Mouse (Mus musculus): ENCODE data around the gene Rpl35.
"Not testable (repeated sequence)": the region's sequence is repeated elsewhere in the genome, so short reads cannot be mapped to it uniquely, and the experiment has no call there.

The Rpl35 gene

GRCm38 (mm10) chr2:39005574-39006079 lies at the start of gene Rpl35:
Rpl35 (minus strand) TSS chr2:39005624.
- DNase-seq (ENCODE audit: low spot score): no peak

- no peak for DNase-seq (ENCODE audit: low spot score)
Observed at GRCm38 (mm10) chr2:39048515-39048914, 43.1 kb upstream of the Rpl35 start.

DNA sequence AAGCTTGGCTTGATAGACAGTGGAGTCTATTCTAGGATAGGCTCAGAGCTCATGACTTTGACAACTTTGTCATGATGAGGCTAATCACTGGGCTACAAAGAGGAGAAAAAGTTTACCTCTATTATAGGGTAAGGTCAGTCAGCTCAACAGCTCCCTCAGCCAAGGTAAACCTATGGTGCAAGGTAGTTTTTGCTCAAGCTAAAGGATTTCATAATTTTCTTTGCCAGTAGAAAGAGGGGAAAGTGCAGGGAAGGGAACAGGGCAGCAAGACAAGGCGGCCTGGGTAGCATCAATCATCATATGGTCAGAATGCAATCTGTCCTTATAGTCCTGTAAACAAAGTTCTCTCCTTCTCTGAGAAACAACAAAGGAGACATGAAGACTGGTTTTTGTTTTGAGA lies 34.8 kb upstream of the Rpl35 start:
- no peak for DNase-seq (ENCODE audit: low spot score)

DNA sequence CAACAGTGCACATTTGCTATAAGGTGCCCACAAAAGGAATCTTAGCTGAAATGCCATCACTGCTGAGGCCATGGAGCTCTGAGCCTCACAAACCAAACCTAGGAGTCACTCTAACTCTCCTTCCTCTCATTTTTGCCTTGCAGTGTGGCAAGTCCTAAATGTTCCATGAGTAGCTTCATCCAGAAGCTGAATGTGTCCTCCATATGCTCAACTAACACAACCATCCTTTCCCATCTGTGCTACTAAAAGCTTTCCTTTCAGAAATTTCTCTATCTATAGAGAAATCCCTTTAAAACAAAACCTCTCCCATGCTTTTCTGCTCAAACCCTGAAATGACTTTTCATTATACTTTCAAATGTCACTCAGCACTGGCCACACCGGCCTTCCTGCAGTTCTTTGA lies 26.2 kb upstream of the Rpl35 start:
- DNase-seq (ENCODE audit: low spot score): peak; percentile 40

- no peak for DNase-seq (ENCODE audit: low spot score)
Observed at GRCm38 (mm10) chr2:39020004-39020403, 14.6 kb upstream of the Rpl35 start.

- no peak for DNase-seq (ENCODE audit: low spot score)
Observed at GRCm38 (mm10) chr2:39016581-39016980, 11.2 kb upstream of the Rpl35 start.

- no peak for DNase-seq (ENCODE audit: low spot score)
Observed at GRCm38 (mm10) chr2:39012768-39013279, 7.4 kb upstream of the Rpl35 start.

- DNase-seq (ENCODE audit: low spot score): no peak
Observed at GRCm38 (mm10) chr2:39011971-39012370, 6.5 kb upstream of the Rpl35 start.

GRCm38 (mm10) chr2:39011264-39011663 lies 5.8 kb upstream of the Rpl35 start:
- DNase-seq (ENCODE audit: low spot score): no peak

DNA sequence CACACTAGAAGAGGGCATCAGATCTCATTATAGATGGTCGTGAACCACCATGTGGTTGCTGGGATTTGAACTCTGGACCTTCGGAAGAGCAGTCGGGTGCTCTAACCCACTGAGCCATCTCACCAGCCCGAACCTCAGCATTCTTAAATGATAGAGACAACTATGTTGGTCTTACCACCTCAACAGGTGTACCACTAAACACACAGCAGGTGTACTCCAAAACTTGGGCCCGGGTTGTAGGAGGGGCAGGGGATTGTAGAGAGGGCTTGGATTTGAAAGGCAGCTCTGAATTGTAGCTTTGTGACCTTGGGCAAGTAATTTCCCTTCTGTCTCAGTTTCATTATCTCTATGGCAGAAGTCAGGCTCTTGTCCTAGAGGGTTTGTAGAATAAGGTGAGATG lies 4.7 kb upstream of the Rpl35 start:
- DNase-seq (ENCODE audit: low spot score): not testable (repeated sequence)

- no peak for DNase-seq (ENCODE audit: low spot score)
Observed at GRCm38 (mm10) chr2:39008954-39009365, 3.5 kb upstream of the Rpl35 start.

- no peak for DNase-seq (ENCODE audit: low spot score)
Observed at GRCm38 (mm10) chr2:39008350-39008851, 3.0 kb upstream of the Rpl35 start.

- DNase-seq (ENCODE audit: low spot score): peak; percentile 76
Observed at GRCm38 (mm10) chr2:39007865-39008264, 2.4 kb upstream of the Rpl35 start.

- no peak for DNase-seq (ENCODE audit: low spot score)
Observed at GRCm38 (mm10) chr2:39006149-39006730, 816 bp upstream of the Rpl35 start.

DNA sequence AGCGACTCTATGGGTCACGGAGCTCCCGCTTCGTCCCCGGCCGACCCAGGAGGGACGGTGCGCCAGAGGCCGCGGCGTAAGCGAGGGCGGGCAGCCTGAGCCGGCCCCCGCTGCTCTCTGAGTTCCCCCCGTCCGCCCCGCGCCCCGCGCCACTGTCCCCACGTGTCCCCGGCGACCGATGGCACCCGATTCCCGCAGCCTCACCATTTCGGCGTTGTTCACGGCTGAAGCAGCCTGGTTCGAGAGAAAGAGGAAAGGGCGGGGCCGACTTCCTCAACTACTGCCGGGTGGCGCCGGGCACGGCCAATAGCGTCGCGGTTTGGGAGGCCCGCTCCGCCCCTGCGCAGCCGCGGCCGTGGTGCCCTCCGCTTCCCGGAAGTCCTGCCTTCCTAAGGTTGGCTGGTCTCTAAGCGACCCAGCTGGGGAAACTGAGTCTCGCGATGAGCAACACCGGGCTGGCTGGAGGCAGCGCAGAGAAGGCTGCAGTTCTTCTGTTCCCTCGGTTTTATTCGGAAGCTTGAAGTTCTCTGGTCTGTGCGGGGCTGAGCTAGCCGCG lies 466 bp downstream of the Rpl35 start, which contains the start of gene Arpc5l:
Arpc5l (plus strand) TSS at position 469 of the 556 bp plus-strand sequence.
- DNase-seq (ENCODE audit: low spot score): peak; percentile 64

- no peak for DNase-seq (ENCODE audit: low spot score)
Observed at GRCm38 (mm10) chr2:39004372-39004771, 1.1 kb downstream of the Rpl35 start.

DNA sequence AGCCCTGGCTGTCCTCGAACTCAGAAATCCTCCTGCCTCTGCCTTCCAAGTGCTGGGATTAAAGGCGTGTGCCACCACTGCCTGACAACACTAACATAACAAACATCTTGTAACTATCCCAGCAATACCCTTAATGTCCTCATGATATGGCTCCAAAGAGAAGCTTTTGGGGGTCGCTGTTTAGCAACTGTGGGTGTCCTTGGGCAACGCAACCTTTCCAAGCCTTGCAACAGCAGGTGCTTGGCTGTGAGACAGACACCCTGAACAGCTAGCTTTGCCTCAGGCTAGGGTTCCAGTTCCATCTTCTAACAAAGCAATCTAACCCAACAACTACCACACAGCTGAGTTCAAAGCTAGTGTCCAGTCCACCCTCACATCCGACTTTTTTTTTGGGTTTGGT lies 1.9 kb downstream of the Rpl35 start:
- no peak for DNase-seq (ENCODE audit: low spot score)

GRCm38 (mm10) chr2:39003106-39003505 lies 2.3 kb downstream of the Rpl35 start:
- DNase-seq (ENCODE audit: low spot score): no peak

DNA sequence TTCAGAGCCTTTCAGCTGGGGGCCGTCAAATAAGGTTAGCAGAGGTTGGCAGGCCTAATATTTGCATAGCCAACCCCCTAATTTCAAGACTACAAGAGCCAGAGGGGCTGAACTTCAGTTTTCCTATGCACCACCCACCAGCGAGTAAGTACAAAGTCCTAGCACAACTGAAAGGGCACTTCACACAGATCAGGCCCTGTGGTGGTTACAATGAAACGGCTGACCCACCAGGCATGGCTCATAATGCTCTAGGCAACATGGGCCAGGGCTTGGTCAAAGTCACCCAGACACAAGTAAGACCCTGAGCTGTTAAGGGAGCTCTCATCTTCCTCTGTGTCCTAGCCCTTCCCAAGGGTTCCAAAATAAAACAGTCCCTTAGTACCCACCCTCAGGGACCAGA lies 3.6 kb downstream of the Rpl35 start:
- no peak for DNase-seq (ENCODE audit: low spot score)

DNA sequence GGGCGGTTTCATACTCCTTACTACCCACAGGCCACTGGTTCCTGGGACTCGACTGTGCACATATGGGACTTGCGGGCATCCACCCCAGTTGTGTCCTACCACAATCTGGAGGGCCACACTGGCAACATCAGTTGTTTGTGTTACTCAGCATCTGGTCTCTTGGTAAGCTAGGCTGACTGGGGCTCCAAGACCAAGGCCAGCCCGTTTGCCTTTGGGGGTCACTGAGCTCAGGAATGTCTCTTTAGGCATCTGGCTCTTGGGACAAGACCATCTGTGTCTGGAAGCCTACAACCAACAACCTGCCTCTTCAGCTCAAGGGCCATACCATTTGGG lies 4.9 kb downstream of the Rpl35 start:
- DNase-seq (ENCODE audit: low spot score): no peak

- DNase-seq (ENCODE audit: low spot score): no peak
Observed at GRCm38 (mm10) chr2:38999910-39000586, 5.4 kb downstream of the Rpl35 start.

DNA sequence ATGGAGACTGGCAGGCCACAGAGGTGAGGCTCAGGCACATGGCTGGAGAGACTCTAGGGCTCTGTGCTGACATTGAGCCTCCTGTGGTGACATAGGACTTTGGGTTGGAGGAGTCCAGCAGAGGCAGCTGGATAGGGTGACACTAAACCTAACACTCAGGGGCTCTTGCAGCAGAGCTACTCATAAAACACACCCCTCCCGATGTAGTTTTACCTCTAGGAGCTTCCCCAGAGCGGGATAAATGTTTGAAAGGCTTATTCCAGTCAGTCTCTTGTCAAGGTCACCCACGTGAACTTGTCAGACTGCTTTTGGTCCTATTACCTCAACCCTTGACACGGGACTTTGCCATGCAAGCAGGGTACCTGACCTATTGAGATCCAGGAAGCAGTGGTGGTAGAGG lies 6.0 kb downstream of the Rpl35 start:
- DNase-seq (ENCODE audit: low spot score): no peak
